In genomic region chr11:57112386-57112785, GRCm38 (mm10) we compare ENCODE assay signal across 13 mouse cellular contexts.
DNase-seq lines count a peak whose midpoint lies in the region; ATAC-seq and TF ChIP-seq lines count a peak whose summit lies in the region.
"Had no signal": no experiment of that assay in that cellular context is flagged by ENCODE, and none has a peak within 500 bp of the region (broad histone marks: within the 10 kb centered on the region; RNA-seq: fewer than 3 reads in every experiment).

No protein-coding gene starts in this region.

- no peaks in the 10 kb centered on the region for H3K9me3 ChIP-seq in forebrain, postnatal 0 days (ENCODE audit: low read length)
- no peaks in the 10 kb centered on the region for H3K9me3 ChIP-seq in intestine, embryonic 16.5 days (ENCODE audit: control insufficient read depth, low read length)
- H3K9me3 ChIP-seq: intestine, embryonic 15.5 days; limb, embryonic 13.5 days had no signal

- no peak for TF ChIP-seq CTCF in brain, embryonic 14.5 days (IDR thresholded peaks at IDR 0.05; ENCODE audit: borderline replicate concordance, extremely low read depth, insufficient read depth, insufficient read length)
- TF ChIP-seq CTCF in forebrain, postnatal 0 days (IDR thresholded peaks at IDR 0.05; ENCODE audit: low read depth): no peak

- no peak for ATAC-seq in forebrain, postnatal 0 days
- no peak for ATAC-seq in intestine, embryonic 16.5 days
- ATAC-seq: CD4-positive, CD25-positive, alpha-beta regulatory T cell, adult 4 months; intestine, embryonic 15.5 days; Patski had no signal

- no peak for TF ChIP-seq POLR2A in brain, embryonic 14.5 days (IDR thresholded peaks at IDR 0.05; ENCODE audit: borderline replicate concordance, extremely low read depth, insufficient read depth, insufficient read length, poor library complexity, severe bottlenecking)

- no peak overlapping the region for H3K4me2 ChIP-seq in forebrain, postnatal 0 days (ENCODE audit: low read depth)
- no peak overlapping the region for H3K4me2 ChIP-seq in intestine, embryonic 16.5 days (ENCODE audit: low read depth, low read length)
- H3K4me2 ChIP-seq: intestine, embryonic 15.5 days; limb, embryonic 13.5 days; lung, embryonic 14.5 days had no signal

- H3K36me3 ChIP-seq in forebrain, postnatal 0 days (ENCODE audit: insufficient read depth): no peaks in the 10 kb centered on the region
- no peaks in the 10 kb centered on the region for H3K36me3 ChIP-seq in intestine, embryonic 16.5 days (ENCODE audit: control insufficient read depth, insufficient read depth, low read length)
- H3K36me3 ChIP-seq: intestine, embryonic 15.5 days; limb, embryonic 13.5 days had no signal

- no peak overlapping the region for H3K27ac ChIP-seq in forebrain, postnatal 0 days (ENCODE audit: low read depth, low read length)
- no peak overlapping the region for H3K27ac ChIP-seq in intestine, embryonic 16.5 days (ENCODE audit: low read length)
- H3K27ac ChIP-seq: intestine, embryonic 15.5 days; limb, embryonic 13.5 days had no signal

- no peaks in the 10 kb centered on the region for H3K4me1 ChIP-seq in forebrain, postnatal 0 days (ENCODE audit: insufficient read depth)
- no peaks in the 10 kb centered on the region for H3K4me1 ChIP-seq in intestine, embryonic 16.5 days (ENCODE audit: control insufficient read depth, insufficient read depth, low read length)
- H3K4me1 ChIP-seq: intestine, embryonic 15.5 days; limb, embryonic 13.5 days had no signal

- 52% methylated on average over 8 of the region's 8 CpGs for WGBS in forebrain, postnatal 0 days
- WGBS in intestine, embryonic 16.5 days: 82% methylated on average over 8 of the region's 8 CpGs

- H3K4me3 ChIP-seq in forebrain, postnatal 0 days (ENCODE audit: low read depth, low read length): no peak overlapping the region
- H3K4me3 ChIP-seq in intestine, embryonic 16.5 days (ENCODE audit: low read length): no peak overlapping the region
- H3K4me3 ChIP-seq: intestine, embryonic 15.5 days; limb, embryonic 13.5 days had no signal

- no peaks in the 10 kb centered on the region for H3K27me3 ChIP-seq in forebrain, postnatal 0 days (ENCODE audit: insufficient read depth, low read length)
- H3K27me3 ChIP-seq in intestine, embryonic 16.5 days (replicated peaks; ENCODE audit: control insufficient read depth, insufficient read depth, low read length): no peaks in the 10 kb centered on the region
- H3K27me3 ChIP-seq: intestine, embryonic 15.5 days; limb, embryonic 13.5 days; Patski had no signal

- DNase-seq in heart, adult 18-20 months: peak; percentile 35 to 36
- DNase-seq in heart, adult 11 months: no peak
- DNase-seq in left cerebral cortex, postnatal 4 days: peak; percentile 78
- no peak for DNase-seq in left cerebral cortex, adult 8-10 months (ENCODE audit: low spot score in 2 of 2)
- DNase-seq in adrenal gland, adult (ENCODE audit: inconsistent age in 2 of 2, low spot score in 1 of 2): peak; percentile 39 to 85
- peak; percentile 49 for DNase-seq in brain, embryonic 14.5 days (ENCODE audit: low read depth)
- DNase-seq in forebrain, postnatal 0 days: no peak
- DNase-seq: lung, embryonic 14.5 days had no signal

- H3K9ac ChIP-seq in forebrain, postnatal 0 days: no peak overlapping the region
- no peak overlapping the region for H3K9ac ChIP-seq in intestine, embryonic 16.5 days (ENCODE audit: low read depth, low read length)
- H3K9ac ChIP-seq: intestine, embryonic 15.5 days; limb, embryonic 13.5 days; lung, embryonic 14.5 days had no signal

- intact Hi-C loops in left cerebral cortex, postnatal 4 days (cut with DNase I): no loop called here

Comparison
In these comparisons a context has a peak if more than half of its experiments do, and no peak if none do; other contexts are left out.
1. DNase-seq: peak in heart, adult 18-20 months (2 of 2), left cerebral cortex, postnatal 4 days (single experiment), adrenal gland, adult (2 of 2) and brain, embryonic 14.5 days (single experiment); none in heart, adult 11 months (single experiment), left cerebral cortex, adult 8-10 months (0 of 2) and forebrain, postnatal 0 days (single experiment).